Mouse (Mus musculus) embryonic facial prominence, embryonic 10.5 days (tissue): ENCODE data around the gene Ube2z. TPM values are rescaled to one million over a fixed set of nuclear protein-coding genes. Genes with fewer than 3 reads are reported as not detected.

Experiments
- DNase-seq: peaks from one replicate; pipeline ENCODE4 v3.0.0-alpha.2; 2017; ENCODE audit warnings: low spot score
- H3K27ac ChIP-seq: fragments of 300-500 bp; sonication (generic); replicated peaks from 2 replicates; pipeline ENCODE4 v1.5.1; 2016; ENCODE audit warnings: mild to moderate bottlenecking
- H3K27me3 ChIP-seq: fragments of 300-500 bp; sonication (generic); replicated peaks from 2 replicates; pipeline ENCODE4 v1.6.1; 2016; ENCODE audit warnings: low read depth, mild to moderate bottlenecking; ENCODE audit not compliant: poor library complexity, severe bottlenecking
- H3K36me3 ChIP-seq: fragments of 300-500 bp; sonication (generic); replicated peaks from 2 replicates; pipeline ENCODE4 v1.6.1; 2016; ENCODE audit warnings: mild to moderate bottlenecking, moderate library complexity
- H3K4me1 ChIP-seq: fragments of 300-500 bp; sonication (generic); 2 replicates; pipeline ENCODE4 v1.6.1; 2016
- H3K4me3 ChIP-seq: fragments of 300-500 bp; sonication (generic); 2 replicates; pipeline ENCODE4 v1.5.1; 2016; ENCODE audit warnings: mild to moderate bottlenecking, moderate library complexity
- H3K9me3 ChIP-seq: fragments of 300-500 bp; sonication (generic); 2 replicates; pipeline ENCODE4 v1.6.1; 2016; ENCODE audit warnings: mild to moderate bottlenecking
- WGBS: fragments of 180-500 bp; shearing (Covaris S2); methylation state at CpG from one replicate; pipeline ENCODE4 v1.1.7; 2016; 5-methylcytosine and 5-hydroxymethylcytosine counted together
- polyA plus RNA-seq: library from polyadenylated mRNA; unstranded; fragments of >200 nt; fragmentation: Nextera tagmentation; extraction: Ambion mirVana; gene quantifications from 2 replicates; pipeline ENCODE4 v1.2.1, GENCODE M21; 2016

The Ube2z gene
- polyA plus RNA-seq, 1 experiment from 2014 or later: 35.2 TPM

DNA sequence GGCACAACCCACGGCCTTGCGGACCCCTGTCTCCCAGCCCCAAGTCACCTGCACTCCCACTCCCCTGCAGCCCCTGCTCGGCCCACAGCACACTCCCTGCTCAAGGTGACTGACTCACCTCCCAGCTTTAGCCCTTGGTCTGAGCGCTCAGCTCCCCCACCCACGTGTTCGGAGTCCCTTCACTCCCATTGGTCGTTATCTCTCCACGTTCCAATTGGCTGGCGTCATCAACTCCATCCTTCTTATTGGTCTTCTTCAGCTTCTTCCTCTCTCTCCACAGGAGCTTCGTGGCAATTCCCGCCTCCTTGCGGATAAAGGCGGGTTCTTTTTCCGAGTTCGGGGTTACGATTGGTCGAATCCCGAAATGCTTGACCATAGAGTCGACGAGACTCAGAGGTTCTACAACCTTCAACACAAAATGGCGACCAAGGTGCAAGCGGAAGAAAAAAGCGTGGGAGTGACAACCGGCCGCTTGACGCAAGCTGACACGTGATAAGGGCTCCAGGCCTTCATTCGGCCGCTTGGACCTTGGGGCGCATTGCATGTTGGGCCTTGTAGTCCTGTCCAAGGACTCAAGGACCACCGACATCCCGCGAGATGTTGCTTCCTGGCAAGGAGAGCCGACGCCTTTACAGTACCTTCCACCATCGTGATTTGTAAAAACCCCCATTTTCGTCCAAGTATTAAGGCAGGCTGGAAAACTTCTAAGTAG lies 10.5 kb upstream of the Ube2z start, which contains the start of gene Atp5g1:
Atp5g1 (minus strand) TSS at position 162 of the 712 bp plus-strand sequence.
- H3K27me3 ChIP-seq: no peaks in the 10 kb centered on the region
- DNase-seq: peak; percentile 98
- H3K36me3 ChIP-seq: peaks cover 25% of the 10 kb centered on the region
- H3K4me1 ChIP-seq: peaks cover 21% of the 10 kb centered on the region
- no peaks in the 10 kb centered on the region for H3K9me3 ChIP-seq
- H3K4me3 ChIP-seq: peak within 1 kb of the TSS; percentile 84
- WGBS: under 1% methylated on average over 37 of the region's 37 CpGs
- H3K27ac ChIP-seq: peak within 1 kb of the TSS; percentile 88

GRCm38 (mm10) chr11:96075177-96075508 lies 10.0 kb upstream of the Ube2z start:
- Histone ChIP-seq H3K27me3 (no peaks in the 10 kb centered on the region), H3K9me3 (no peaks in the 10 kb centered on the region), H3K36me3 (peaks cover 30% of the 10 kb centered on the region), H3K4me1 (peaks cover 21% of the 10 kb centered on the region), H3K27ac (peak overlapping the region; percentile 88), H3K4me3 (peak overlapping the region; percentile 84)
- DNase-seq: no peak
- WGBS: under 1% methylated on average over 15 of the region's 15 CpGs

GRCm38 (mm10) chr11:96074351-96075176 lies 9.4 kb upstream of the Ube2z start:
- H3K9me3 ChIP-seq: no peaks in the 10 kb centered on the region
- H3K27me3 ChIP-seq: no peaks in the 10 kb centered on the region
- no peak for DNase-seq
- H3K4me3 ChIP-seq: peak overlapping the region; percentile 84
- H3K36me3 ChIP-seq: peaks cover 36% of the 10 kb centered on the region
- 27% methylated on average over 17 of the region's 17 CpGs for WGBS
- peaks cover 21% of the 10 kb centered on the region for H3K4me1 ChIP-seq
- peak overlapping the region; percentile 88 for H3K27ac ChIP-seq

DNA sequence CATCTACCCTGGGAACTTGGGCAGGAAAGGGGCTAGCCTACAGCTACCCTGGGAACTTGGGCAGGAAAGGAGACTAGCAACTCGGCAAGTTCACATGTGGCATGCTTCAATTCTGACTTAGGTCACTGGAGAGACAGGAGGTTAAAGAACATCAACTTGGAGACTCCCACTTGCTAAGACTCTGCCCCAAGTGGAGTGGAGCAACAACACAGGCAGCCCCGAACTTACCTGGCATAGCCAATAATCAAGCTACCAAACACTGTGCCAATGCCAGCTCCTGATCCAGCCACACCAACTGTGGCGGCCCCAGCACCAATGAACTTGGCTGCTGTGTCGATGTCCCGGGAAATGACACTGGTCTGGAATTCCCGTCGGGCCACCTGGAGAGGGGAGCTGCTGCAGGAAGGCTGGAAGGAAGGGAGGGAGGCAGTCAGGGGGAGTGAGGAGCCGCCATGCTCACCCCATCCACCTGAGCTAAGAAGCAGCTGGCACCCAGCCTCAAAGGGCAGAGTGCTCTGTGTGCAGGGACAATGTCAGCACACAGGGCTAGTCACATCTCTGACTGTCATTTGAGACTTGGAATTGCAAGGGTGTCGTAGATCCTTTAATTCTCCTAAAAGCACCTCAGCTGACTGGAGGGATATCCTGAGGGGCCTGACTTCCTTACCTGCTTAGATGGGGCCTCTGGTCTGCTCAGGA lies 8.3 kb upstream of the Ube2z start:
- WGBS: 87% methylated on average over 9 of the region's 9 CpGs
- no peak for DNase-seq

GRCm38 (mm10) chr11:96071013-96071412 lies 5.8 kb upstream of the Ube2z start:
- 90% methylated on average over 1 of the region's 1 CpGs for WGBS
- peaks cover 42% of the 10 kb centered on the region for H3K36me3 ChIP-seq
- peaks cover 20% of the 10 kb centered on the region for H3K4me1 ChIP-seq
- no peak overlapping the region for H3K4me3 ChIP-seq
- H3K27ac ChIP-seq: no peak overlapping the region
- no peaks in the 10 kb centered on the region for H3K9me3 ChIP-seq
- no peaks in the 10 kb centered on the region for H3K27me3 ChIP-seq
- no peak for DNase-seq

More for the DNA sequence above, 8.3 kb upstream of the Ube2z start:
- peaks cover 40% of the 10 kb centered on the region for H3K36me3 ChIP-seq
- peak overlapping the region; percentile 84; the same call in 1 of the 2 replicates for H3K4me3 ChIP-seq
- no peaks in the 10 kb centered on the region for H3K9me3 ChIP-seq
- no peaks in the 10 kb centered on the region for H3K27me3 ChIP-seq
- H3K27ac ChIP-seq: no peak overlapping the region
- peaks cover 21% of the 10 kb centered on the region for H3K4me1 ChIP-seq

GRCm38 (mm10) chr11:96070353-96070752 lies 5.2 kb upstream of the Ube2z start:
- no peak overlapping the region for H3K27ac ChIP-seq
- no peak overlapping the region for H3K4me3 ChIP-seq
- no peak for DNase-seq
- H3K27me3 ChIP-seq: no peaks in the 10 kb centered on the region
- WGBS: 93% methylated on average over 7 of the region's 7 CpGs
- H3K4me1 ChIP-seq: peaks cover 26% of the 10 kb centered on the region
- H3K9me3 ChIP-seq: no peaks in the 10 kb centered on the region
- peaks cover 42% of the 10 kb centered on the region for H3K36me3 ChIP-seq

- 72% methylated on average over 5 of the region's 5 CpGs for whole genome bisulfite sequencing
- no peaks in the 10 kb centered on the region for H3K9me3 ChIP-seq
- no peaks in the 10 kb centered on the region for H3K27me3 ChIP-seq
- H3K4me3 ChIP-seq: no peak overlapping the region
- H3K4me1 ChIP-seq: peaks cover 24% of the 10 kb centered on the region
- peaks cover 37% of the 10 kb centered on the region for H3K36me3 ChIP-seq
- DNase-seq: no peak
- no peak overlapping the region for H3K27ac ChIP-seq
Measured at GRCm38 (mm10) chr11:96068231-96068630, 3.0 kb upstream of the Ube2z start.

GRCm38 (mm10) chr11:96064521-96065214 lies 520 bp downstream of the Ube2z start:
- DNase-seq: peak; percentile 78
- peak overlapping the region; percentile 98 for H3K4me3 ChIP-seq
- H3K4me1 ChIP-seq: peaks cover 28% of the 10 kb centered on the region
- H3K36me3 ChIP-seq: peaks cover 44% of the 10 kb centered on the region
- H3K9me3 ChIP-seq: no peaks in the 10 kb centered on the region
- peak overlapping the region; percentile 96 for H3K27ac ChIP-seq
- WGBS: under 1% methylated on average over 64 of the region's 64 CpGs
- H3K27me3 ChIP-seq: no peaks in the 10 kb centered on the region

DNA sequence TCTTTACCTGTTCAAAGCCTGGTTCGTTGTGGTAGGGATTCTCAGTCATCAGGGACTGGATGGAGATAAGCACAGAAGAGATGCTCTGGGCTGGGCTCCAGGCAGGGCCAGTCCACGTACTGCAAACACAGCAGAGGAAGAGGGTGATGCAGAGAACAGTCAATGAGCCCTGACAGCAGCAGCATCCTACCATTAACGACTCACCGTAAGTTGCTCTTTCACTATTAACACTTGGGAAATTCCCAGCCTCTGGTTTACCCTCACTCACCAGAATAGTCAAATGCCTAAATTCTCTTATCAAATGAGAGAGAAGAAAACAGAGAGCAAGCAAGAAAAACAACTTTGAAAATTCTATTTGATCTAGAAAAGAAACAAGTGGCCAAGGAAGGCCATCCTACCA lies 6.9 kb downstream of the Ube2z start:
- Histone ChIP-seq H3K9me3 (no peaks in the 10 kb centered on the region), H3K27me3 (no peaks in the 10 kb centered on the region), H3K4me1 (peaks cover 6% of the 10 kb centered on the region), H3K4me3 (no peak overlapping the region), H3K36me3 (peaks cover 100% of the 10 kb centered on the region), H3K27ac (no peak overlapping the region)
- DNase-seq: no peak
- WGBS: 91% methylated on average over 4 of the region's 4 CpGs

GRCm38 (mm10) chr11:96050854-96051253 lies 14.3 kb downstream of the Ube2z start:
- no peak for DNase-seq
- H3K36me3 ChIP-seq: peaks cover 98% of the 10 kb centered on the region
- no peaks in the 10 kb centered on the region for H3K27me3 ChIP-seq
- no peak overlapping the region for H3K27ac ChIP-seq
- no peak overlapping the region for H3K4me3 ChIP-seq
- no peaks in the 10 kb centered on the region for H3K4me1 ChIP-seq
- H3K9me3 ChIP-seq: no peaks in the 10 kb centered on the region
- 96% methylated on average over 3 of the region's 3 CpGs for WGBS

DNA sequence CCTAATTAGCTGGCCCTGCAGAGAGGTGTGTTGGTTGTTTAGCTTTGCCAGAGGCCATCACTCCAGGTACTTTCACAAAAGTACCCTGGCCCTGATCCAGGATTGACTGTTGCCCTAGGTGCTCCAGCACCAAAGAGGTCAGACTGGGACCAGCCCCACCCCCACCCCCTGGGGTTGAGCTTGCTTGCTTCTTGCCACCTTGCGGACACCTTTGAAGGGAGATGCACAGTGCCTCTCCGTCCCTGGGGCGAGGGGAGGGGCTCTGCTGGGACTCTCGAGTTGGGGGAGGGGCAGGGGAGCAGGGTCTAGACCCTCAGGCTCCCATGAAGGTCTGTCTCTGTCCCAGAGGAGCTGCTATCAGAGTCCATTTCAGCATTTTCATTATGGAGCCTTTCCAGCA lies 15.2 kb downstream of the Ube2z start:
- Histone ChIP-seq H3K9me3 (no peaks in the 10 kb centered on the region), H3K4me3 (no peak overlapping the region), H3K27ac (no peak overlapping the region), H3K36me3 (peaks cover 94% of the 10 kb centered on the region), H3K4me1 (no peaks in the 10 kb centered on the region), H3K27me3 (no peaks in the 10 kb centered on the region)
- 80% methylated on average over 4 of the region's 4 CpGs for WGBS
- no peak for DNase-seq
